Mouse (Mus musculus): ENCODE data around the gene Strn4.

- TF ChIP-seq CTCF (IDR thresholded peaks at IDR 0.05; ENCODE audit: borderline replicate concordance, control insufficient read depth, extremely low read depth, insufficient read depth, low read length, poor library complexity) (no peak), POLR2A (IDR thresholded peaks at IDR 0.05; ENCODE audit: control insufficient read depth, extremely low read depth, insufficient read depth, low read length, poor library complexity) (no peak)
Measured at GRCm38 (mm10) chr7:16808647-16809046, 7.0 kb upstream of the Strn4 start.
